Mouse (Mus musculus): Measurements from ENCODE around the gene Runx1.

The Runx1 gene

GRCm38 (mm10) chr16:92620841-92621518 is 205.0 kb downstream of the Runx1 start:
- intact Hi-C loops (cut with DNase I), result no loop called here

DNA sequence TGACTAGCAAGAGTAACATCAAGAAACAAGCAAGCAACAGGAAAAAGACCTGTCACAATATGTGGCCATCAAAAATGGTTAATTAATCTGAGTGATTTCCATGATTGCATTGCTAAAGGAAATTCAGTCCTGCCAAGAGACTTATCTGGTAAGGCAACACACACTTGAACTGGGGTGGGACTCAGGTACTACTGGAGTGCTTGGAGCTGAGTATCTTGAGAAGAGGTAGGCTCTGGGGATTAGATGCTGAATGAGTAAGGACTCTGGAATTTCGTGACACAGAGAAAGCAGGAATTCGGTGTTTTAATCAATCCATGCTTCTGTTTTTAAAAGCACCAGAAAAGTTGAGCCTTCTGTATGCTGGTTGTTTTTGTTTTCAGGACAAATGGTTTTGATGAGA is 209.1 kb downstream of the Runx1 start:
- intact Hi-C loops (cut with DNase I), result no loop called here

GRCm38 (mm10) chr16:92615234-92615799 is 210.6 kb downstream of the Runx1 start:
- intact Hi-C loops (cut with DNase I), result no loop called here

DNA sequence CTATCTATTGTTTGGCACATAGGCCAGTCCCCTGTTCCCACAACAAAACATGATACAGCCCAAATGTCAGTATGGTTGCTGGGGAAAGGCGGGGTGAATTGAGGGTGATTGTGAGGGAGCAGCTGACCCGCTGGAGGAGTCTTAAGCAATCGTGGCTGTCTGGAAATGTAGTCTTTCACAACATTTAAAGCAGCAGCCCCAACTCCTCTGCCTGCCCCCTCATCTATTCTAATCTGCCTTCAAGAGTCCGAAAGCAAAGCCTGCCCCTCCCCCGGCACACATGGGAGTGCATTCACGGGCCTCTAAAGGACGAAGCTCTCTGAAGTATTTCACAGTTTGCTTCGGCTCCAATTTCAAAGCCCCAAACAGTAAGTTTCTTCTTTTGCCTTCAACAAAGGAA is 213.4 kb downstream of the Runx1 start:
- intact Hi-C loops (cut with DNase I), result no loop called here

- intact Hi-C loops (cut with DNase I), result no loop called here
These were observed 214.3 kb downstream of the Runx1 start for GRCm38 (mm10) chr16:92611641-92612149.

DNA sequence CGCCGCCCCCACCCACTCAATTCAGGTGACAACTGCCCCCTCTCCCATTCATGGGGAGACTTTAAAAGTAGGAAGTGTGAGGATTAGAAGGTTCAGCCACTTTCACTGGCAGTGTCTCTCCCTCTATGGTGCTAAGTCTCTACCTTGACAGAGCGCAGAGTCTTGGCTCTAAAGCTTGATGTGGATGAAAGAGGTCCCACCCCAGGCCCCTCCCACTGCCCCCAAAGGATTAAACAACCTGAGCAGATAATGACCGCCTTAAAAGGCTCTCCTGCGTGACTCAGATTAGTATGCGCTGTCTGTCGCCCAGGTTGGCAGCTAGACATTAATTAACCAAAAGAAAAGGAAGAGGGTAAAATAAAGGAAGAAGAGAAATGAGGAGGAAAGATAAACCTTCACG is 215.5 kb downstream of the Runx1 start:
- intact Hi-C loops (cut with DNase I), result no loop called here

DNA sequence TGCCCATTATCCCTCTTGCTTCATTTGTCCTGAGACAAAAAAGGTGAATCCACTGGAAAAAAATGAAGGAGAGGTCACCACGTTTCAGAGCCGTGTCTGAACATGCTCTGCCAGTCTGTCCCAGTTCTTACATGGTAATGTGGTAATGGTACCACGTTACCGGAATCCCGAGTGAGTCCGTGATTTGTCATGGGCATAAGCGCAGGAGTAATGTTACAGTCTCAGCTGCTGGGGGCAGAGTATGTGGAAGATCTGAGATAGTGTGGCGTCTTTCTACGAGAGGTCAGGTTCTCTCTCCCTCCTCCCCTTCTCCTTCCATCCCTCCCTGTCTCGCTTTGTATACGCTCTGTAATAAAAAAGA is 216.3 kb downstream of the Runx1 start:
- intact Hi-C loops (cut with DNase I), result no loop called here

DNA sequence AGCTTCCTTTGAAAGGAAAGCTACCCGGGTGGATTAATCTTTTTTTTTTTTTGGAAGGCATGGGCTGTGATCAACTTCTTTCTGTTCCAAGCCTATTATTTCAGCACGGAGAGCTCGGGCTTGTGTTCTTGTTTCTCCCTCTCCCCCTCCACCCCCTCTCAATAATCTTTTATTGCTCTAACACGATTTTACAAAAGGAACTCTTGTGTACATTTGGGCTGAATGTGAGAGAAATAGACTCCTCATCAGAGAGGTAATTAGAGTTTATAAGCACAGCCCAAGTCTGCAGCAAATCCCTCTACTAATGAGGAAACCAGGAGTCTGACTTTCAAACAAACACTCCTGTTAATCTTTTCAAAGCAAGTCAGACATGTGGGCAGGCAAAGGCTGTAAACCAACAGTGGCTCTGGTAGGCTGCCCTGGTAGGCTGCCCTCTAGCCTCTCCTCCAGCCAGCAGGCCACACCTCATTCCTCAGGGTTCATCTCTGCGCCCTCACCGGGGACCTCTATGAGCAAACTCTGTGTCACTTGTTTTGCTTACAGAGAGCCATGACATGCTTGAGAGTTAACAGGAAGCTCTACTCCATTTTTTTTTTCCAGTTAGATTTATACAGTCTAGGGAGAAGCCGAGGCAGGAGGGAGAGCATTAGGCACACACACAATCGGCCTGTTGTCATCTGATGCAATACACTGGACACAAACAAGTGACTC is 216.8 kb downstream of the Runx1 start:
- intact Hi-C loops (cut with DNase I), result no loop called here

DNA sequence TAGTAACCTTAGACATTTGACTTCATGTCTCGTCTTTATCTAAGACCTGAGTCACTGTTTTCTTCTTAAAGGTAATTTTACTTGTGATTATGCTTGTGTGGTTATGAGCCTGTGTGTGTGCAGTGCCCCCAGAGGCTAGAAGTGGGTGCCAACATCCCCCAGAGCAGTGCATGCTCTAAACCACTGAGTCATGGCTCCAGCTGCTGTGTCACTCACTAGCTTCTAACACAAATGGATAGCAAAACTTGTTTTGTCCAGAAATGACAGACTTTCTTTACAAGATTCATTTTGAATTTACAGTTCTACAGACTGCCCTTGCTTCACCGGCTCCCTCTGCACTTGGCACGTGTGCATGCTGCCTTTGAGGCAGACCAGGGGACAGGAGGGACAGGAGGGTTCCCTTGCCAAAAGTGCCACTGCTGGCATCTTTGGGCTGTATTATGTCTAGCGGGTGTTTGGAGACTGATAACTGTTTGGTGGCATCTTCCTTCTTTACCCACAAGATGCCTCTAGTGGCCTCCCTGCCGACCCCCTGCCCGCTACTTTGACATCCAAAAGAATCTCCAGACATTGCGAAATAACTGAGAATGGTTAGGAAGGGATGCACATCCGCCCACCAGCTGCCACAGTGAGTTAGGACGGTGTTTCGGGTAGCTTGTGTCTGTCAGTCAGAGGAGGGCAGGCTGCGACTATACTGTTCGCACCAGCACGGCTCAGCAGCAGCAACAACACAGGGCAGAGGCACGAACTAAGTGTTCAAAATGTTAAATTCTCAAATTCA is 217.6 kb downstream of the Runx1 start:
- intact Hi-C loops (cut with DNase I), result no loop called here

DNA sequence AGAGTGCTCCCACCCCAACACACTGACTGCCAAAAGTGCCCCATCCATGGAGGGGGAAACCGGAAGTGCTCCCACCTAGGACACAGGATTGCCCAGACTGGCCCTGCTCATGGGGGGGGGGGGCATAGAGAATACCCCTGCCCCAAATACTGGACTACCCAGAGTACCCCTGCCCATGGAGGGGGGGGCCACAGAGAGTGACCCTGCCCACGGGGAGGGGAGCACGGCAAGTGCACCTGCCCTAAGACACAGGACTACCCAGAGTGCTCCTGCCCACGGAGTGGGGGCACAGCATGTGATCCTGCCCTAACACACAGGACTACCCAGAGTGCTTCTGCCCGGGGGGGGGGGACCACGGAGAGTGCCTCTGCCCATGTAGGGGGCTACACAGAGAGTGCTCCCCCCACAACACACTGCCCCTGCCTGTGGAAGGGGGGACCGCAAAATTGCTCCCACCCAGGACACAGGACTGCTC is 219.4 kb downstream of the Runx1 start:
- intact Hi-C loops (cut with DNase I), result no loop called here

GRCm38 (mm10) chr16:92605606-92606490 is 220.1 kb downstream of the Runx1 start:
- intact Hi-C loops (cut with DNase I), result no loop called here

DNA sequence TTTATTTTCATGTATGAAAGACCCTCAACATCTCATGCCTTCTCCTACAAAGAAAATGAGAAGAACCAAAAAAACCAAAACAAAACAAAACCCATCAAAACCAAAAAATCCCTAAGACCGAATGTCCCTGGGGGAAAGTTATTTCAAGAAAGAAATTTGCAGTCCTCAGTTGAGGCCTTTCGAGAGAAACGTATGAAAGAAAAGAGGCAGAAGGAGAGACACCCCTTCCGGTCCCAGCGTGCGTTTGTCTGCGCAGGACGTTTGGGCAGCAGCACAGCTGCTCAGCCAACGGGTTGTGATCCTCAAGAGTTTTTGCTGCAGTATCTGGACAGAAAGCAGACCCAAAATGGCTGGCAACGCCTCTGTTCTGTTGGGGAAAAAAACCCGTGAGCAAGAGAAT is 223.4 kb downstream of the Runx1 start:
- intact Hi-C loops (cut with DNase I), result no loop called here

GRCm38 (mm10) chr16:92601270-92601826 is 224.6 kb downstream of the Runx1 start:
- intact Hi-C loops (cut with DNase I), result no loop called here

DNA sequence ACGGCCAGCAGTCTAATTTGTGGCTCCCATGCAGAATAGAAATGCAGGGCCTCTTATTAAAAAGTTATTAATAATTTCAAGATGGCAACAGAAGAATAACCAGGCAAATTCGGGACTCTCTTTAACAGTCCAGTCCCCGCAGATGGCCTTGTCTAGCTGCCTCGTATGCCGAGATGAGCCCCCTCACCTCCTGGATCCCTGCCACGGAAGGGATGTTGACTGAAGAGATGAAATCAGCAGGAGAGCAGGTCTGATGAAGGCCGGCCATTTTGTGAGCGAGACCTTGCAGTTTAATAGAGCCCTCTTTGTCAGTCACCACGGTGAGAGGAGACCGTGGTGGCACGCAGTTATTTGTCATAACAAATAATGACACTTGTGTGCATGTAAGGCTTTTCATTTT is 226.5 kb downstream of the Runx1 start:
- intact Hi-C loops (cut with DNase I), result no loop called here

- intact Hi-C loops (cut with DNase I), result no loop called here
These were observed 228.3 kb downstream of the Runx1 start for GRCm38 (mm10) chr16:92597655-92598054.

DNA sequence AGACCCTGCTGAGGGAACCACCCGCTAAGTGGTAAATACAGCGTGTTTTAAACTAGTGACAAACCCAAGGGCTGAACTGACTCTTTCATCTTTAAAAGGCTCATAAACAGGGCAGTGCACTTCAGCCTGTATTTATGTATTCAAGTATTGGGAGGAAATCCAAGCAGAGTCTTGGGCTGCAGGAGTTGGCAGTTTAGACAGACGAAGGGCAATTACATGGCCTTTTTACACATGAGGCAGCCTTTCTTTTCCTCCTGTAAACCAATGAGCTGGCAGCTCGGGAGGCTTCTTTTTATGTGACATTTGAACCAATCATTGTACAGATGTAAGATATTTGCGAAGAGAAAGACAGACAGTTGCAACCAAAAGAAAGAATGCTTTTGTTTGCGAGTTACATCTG is 233.7 kb downstream of the Runx1 start:
- intact Hi-C loops (cut with DNase I), result no loop called here

DNA sequence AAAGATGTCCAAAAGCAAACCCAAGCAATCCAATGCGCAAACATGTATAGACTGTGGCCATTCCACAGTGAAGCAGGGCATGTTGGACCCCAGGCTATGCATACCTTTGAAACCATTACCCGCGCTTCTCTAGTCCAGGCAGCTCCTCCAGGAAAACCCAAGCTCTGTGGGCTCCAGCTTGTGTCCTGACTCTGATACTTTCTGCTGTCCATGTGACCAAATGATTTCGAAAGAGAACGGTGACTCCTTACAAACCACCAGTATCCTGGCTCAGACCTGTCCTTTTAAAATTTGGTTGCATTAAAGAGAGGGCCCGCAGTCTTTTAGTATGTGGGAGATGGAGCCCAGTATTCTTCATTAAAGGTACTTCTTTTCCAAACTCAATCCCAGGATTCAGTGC is 234.2 kb downstream of the Runx1 start:
- intact Hi-C loops (cut with DNase I), result no loop called here

GRCm38 (mm10) chr16:92587836-92588235 is 238.1 kb downstream of the Runx1 start:
- intact Hi-C loops (cut with DNase I), result no loop called here

DNA sequence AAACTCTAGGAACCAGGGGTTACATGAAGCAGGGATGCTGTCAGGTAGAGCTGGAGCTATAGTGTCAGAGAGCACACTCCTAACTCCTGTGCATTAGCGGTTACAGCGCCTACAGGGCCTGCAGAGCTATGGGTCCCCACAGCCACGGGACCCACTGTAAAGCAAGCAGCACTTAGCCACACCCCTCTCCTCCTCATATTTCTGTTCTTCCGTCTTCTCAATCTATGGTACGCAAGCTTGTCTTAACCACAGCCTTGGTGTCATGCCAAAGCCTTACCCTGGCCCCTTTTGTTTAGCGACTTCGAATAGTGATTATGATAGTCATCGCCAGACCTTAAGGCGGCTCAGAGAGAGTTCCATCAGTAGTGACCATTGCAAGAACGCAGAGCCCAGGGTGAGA is 244.2 kb downstream of the Runx1 start:
- intact Hi-C loops (cut with DNase I), result no loop called here

- intact Hi-C loops (cut with DNase I), result no loop called here
These were observed 245.0 kb downstream of the Runx1 start for GRCm38 (mm10) chr16:92580981-92581380.
